Mouse (Mus musculus) T-helper 2 cell (primary cell): ENCODE results near the gene Hmgn1.
"Not testable (repeated sequence)": the region's sequence is repeated elsewhere in the genome, so short reads cannot be mapped to it uniquely, and the experiment has no call there.

ENCODE experiments used
- in situ Hi-C: fragments of 300-600 bp; cut with MboI, MseI; formaldehyde crosslinking; loops from one replicate; pipeline ENCODE4 v1.15.1; 2025; ENCODE audit warnings: high pct_unique_total_duplicates

Hmgn1 gene

GRCm38 (mm10) chr16:96126684-96127171, 801 bp downstream of the Hmgn1 start:
- in situ Hi-C loops: no loop called here

- in situ Hi-C loops: no loop called here
Measured at GRCm38 (mm10) chr16:96120022-96120623, 7.4 kb downstream of the Hmgn1 start.

- in situ Hi-C loops: no loop called here
Measured at GRCm38 (mm10) chr16:96114729-96115128, 12.8 kb downstream of the Hmgn1 start.

- in situ Hi-C loops: no loop called here
Measured at GRCm38 (mm10) chr16:96112769-96113168, 14.8 kb downstream of the Hmgn1 start.

GRCm38 (mm10) chr16:96110655-96111345, 16.7 kb downstream of the Hmgn1 start:
- in situ Hi-C loops: no loop called here

GRCm38 (mm10) chr16:96109673-96110072, 17.9 kb downstream of the Hmgn1 start:
- in situ Hi-C loops: no loop called here

GRCm38 (mm10) chr16:96103036-96103435, 24.5 kb downstream of the Hmgn1 start:
- in situ Hi-C loops: no loop called here

- in situ Hi-C loops: not testable (repeated sequence)
Measured at GRCm38 (mm10) chr16:96097811-96098210, 29.7 kb downstream of the Hmgn1 start.

- in situ Hi-C loops: no loop called here
Measured at GRCm38 (mm10) chr16:96095966-96096365, 31.6 kb downstream of the Hmgn1 start.

GRCm38 (mm10) chr16:96091515-96092504, 35.7 kb downstream of the Hmgn1 start:
- in situ Hi-C loops: no loop called here

- in situ Hi-C loops: no loop called here
Measured at GRCm38 (mm10) chr16:96088120-96088519, 39.4 kb downstream of the Hmgn1 start.

- in situ Hi-C loops: no loop called here
Measured at GRCm38 (mm10) chr16:96087436-96087835, 40.1 kb downstream of the Hmgn1 start.

GRCm38 (mm10) chr16:96087001-96087400, 40.5 kb downstream of the Hmgn1 start:
- in situ Hi-C loops: no loop called here

- in situ Hi-C loops: no loop called here
Measured at GRCm38 (mm10) chr16:96085597-96085996, 41.9 kb downstream of the Hmgn1 start.

GRCm38 (mm10) chr16:96083179-96083646, 44.3 kb downstream of the Hmgn1 start:
- in situ Hi-C loops: no loop called here

GRCm38 (mm10) chr16:96082301-96083178, 45.0 kb downstream of the Hmgn1 start, which contains the start of gene Brwd1:
Gene Brwd1 (minus strand): TSS chr16:96082526.
- in situ Hi-C loops: no loop called here

GRCm38 (mm10) chr16:96081742-96082241, 45.7 kb downstream of the Hmgn1 start:
- in situ Hi-C loops: no loop called here

- in situ Hi-C loops: no loop called here
Measured at GRCm38 (mm10) chr16:96081331-96081730, 46.2 kb downstream of the Hmgn1 start.

GRCm38 (mm10) chr16:96080524-96080923, 47.0 kb downstream of the Hmgn1 start:
- in situ Hi-C loops: no loop called here
